Mouse (Mus musculus): ENCODE measurements around the gene Gm28551. TPM values are rescaled to one million over a fixed set of nuclear protein-coding genes. Genes with fewer than 3 reads are reported as not detected.
"Not testable (repeated sequence)": the region's sequence is repeated elsewhere in the genome, so short reads cannot be mapped to it uniquely, and the experiment has no call there.

Gm28551 gene
- 0.36 and 0.49 TPM in 2 replicates for polyA plus RNA-seq (2015; fragmentation: Nextera tagmentation; extraction: Ambion mirVana)

DNA sequence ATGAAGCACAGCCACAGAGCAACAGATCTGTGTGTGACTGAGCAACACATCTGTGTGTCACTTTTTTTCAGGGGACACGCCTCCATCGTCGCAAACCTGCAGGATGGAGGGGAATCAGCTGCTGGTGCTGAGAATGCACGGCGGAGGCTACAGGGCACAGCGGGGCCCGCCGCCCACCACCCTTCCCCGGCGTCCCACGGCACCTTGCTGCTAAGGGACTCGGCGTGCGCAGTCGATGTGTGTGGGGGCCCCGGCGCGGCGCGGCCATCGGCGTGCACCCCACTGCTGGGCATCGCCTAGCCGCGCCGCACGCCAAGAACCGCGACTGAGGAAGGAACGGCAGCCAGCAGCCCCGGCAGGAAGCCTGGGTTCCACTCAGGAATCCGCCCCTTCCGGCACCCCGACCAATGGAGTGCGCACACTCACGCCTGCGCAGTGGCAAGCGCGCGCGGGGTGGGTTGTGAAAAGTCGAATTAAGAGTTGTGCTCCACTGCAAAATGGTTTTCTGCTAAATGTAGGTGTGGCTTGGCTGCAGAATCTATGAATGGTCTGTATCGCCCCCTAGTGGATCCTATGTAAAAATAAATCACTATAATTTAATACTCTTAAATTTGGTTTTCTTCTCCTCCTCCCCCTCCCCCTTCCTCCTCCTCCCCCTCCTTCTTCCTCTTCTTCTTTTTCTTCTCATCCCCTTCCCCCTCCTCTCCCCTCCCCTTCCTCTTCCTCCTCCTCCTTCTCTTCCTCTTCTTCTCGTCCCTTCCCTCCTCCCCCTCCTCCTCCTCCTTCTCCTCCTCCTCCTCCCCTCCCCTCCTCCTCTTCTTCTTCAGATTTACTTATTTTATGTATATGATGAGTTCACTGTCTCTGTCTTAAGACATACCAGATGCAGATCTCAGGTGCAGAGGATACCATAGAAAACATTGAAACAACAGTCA is at the start of gene Gm28551, which contains the start of the genes Asdurf and Asnsd1:
Gm28551 (minus strand) TSS at position 341 of the 935 bp plus-strand sequence.
Asdurf (minus strand) TSS at position 293 of the 935 bp plus-strand sequence.
Asnsd1 (minus strand) TSS at position 426 of the 935 bp plus-strand sequence.
- DNase-seq (ENCODE audit: low spot score): peak; percentile 99

DNA sequence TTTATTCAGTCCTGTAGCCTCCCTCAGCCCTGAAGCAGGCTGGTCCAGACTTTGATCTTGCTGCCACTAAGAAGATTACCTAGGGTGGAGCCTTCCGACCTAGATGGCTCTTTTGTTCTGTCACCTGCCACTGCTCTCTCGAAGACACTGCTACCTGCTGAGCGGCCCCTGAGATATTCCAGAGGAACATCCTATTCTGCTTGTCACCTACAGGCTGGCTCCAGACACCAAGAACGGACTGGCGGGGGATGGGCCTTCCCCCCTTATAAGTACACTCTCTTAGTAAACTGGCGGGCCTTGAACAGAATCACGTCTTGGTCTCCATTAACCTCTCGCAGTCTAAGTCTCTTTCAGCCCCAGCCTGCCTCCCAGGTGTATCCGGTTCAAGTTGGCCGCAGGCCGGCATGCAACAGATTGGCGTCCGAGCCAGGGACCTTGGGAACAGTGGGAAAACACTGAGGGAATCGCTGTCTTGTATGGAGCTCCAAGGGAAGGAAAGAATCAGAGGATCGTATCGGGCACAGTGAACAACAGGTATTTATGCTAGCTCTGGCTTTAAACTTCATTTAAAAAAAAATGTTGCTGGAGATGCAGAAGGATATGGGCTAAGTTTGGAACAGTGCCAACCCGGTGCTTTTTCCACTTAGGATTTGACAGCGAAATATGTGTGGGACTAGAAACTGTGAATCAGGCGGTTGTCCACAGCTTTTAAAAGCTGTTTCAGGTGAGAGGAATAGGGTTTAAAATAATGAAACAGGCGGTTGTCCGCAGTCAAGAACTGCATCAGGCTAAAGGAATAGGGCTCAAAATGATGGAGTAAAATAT is 41.7 kb upstream of the Gm28551 start:
- not testable (repeated sequence) for DNase-seq (ENCODE audit: low spot score)

DNA sequence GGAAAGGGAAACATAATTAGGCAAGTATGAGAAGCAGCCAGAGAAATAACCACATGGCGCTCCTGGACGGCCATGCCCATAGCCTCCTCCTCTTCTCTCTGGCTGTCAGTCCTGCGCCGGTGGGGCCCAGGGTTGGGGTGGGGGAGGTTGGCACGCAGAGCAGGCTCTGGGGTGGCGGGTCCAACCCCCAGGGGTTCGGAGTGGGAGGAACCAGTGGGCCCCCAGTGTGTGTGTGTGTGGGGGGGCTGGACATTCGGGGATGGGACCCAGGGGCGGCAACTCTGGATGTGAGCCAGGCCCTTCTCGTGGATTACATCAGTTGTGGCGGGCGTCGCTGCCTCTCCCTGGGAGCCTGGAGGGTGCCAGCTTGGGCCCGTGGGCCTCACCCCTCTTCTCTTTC is 36.3 kb upstream of the Gm28551 start:
- no peak for DNase-seq (ENCODE audit: low spot score)

DNA sequence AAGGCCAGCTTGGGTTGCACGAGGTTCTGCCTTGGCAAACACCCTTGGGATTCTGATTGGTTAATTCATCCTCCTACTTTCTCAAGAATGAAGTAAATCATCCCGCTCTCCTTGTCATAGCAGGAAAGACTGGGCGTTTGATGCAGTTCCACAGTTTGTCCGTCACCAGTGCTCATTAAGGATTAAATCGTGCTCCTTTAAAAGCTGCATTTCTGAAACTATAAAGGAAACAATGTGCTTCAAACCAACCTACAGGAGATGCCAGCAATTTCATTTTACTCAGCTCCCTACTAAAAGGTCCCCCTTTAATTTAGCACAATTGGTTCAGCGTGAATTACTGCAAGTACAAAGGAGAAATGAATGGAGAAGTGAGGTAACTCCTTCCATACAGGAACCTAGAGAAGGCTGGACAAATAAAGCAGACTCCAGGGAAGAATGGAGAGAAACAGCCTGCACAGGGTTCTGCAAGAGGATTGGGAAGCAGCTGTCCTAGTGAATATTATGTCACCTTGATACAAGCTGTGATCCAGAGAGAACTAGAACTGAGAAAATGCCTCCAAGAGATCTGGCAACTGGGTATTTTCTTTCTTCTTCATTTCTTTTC is 31.7 kb upstream of the Gm28551 start:
- no peak for DNase-seq (ENCODE audit: low spot score)

DNA sequence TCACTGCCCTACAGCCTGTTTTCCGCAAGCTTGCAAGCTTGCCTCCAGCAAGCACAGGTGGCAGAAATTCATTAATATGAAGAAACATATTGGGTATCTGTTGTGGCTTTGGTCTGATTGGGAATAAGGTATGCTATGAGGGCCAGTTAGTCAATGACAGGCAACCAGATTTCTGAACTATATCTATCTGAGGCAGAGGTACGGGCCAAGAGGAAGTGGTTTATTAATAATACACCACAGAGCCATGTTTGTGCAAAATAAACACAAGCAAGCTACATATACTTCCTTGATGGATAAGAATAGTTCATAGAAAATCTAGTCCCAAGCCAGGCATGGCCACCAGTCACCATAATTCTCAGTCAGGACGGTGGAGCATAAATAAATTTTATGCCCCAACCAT is 25.3 kb upstream of the Gm28551 start:
- no peak for DNase-seq (ENCODE audit: low spot score)

DNA sequence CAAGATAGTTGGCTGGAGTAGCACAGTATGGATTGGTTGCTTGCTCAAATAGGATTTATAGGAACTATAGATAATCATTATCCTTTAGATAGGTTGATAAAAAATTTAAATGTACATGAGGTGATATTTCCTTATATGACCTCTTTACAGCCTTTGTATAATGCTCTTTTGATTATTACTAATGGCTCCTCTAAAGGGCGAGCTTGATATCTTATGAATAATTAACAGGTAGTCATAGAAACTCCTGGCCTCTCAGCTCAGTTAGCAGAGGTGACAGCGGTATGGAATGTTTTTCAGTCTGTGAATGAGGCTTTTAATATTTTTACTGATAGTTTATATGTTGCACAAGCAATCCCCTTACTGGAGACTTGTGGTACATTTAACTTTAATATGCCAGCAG is 23.5 kb upstream of the Gm28551 start:
- DNase-seq (ENCODE audit: low spot score): not testable (repeated sequence)

DNA sequence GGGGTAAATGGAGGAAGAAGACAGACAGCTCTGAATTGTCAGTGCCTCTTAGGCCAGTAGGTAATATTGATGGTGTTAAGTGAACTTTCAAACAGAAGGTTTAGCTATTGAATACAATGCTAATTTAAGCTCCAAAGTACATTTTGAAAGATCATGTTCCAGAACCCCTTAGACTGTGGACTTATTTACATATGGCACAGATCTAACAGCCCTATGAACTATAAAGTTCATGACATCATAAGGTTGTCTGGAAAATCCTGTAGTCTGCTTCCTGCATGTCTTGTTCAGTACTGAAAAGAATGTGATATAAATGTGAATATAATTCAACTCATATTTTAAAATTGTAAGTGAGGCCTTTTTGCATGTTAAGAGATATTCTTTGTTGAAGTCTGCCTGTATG is 6.5 kb upstream of the Gm28551 start:
- DNase-seq (ENCODE audit: low spot score): no peak

DNA sequence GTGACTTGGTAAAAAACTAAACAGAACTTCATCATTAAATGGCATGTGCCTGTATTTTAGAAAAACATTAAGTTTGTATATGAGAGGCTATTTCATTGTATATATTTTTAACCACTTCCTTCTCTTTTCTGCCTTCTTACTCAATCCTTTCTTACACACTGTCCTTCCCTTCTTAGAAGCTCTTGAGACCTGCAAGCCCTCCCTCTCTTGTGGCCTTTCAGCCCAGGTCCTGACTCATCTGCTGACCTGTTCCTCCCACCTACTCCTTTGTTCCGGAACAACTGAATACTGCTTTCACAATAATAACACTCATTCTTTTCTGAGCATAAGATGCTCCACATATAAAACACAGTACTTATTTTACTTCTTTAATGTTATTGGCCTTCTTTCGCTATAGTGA is 11.4 kb downstream of the Gm28551 start:
- no peak for DNase-seq (ENCODE audit: low spot score)

DNA sequence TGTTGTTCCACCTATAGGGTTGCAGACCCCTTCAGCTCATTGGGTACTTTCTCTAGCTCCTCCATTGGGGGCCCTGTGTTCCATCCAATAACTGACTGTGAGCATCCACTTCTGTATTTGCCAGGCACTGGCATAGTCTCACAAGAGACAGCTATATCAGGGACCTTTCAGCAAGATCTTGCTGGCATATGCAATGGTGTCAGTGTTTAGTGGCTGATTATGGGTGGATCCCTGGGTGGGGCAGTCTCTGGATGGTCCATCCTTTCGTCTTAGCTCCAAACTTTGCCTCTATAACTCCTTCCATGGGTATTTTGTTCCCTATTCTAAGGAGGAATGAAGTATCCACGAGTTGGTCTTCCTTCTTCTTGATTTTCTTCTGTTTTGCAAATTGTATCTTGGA is 15.1 kb downstream of the Gm28551 start:
- not testable (repeated sequence) for DNase-seq (ENCODE audit: low spot score)

DNA sequence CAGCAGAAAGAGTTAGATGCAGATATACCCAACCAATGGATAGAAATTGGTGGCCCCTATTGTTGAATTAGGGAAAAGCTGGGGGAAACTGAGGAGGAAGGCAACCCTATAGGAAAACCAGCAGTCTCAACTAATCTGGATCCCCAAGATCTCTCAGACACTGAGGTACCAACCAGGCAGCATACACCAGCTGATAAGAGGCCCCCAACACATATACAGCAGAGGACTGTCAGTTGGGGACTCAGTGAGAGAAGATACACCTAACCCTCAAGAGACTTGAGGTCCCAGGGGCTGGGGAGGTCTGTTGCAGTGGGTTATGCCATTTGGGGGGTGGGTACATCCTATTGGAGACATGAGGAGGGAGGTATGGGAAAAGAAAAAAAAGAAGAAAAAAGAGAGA is 17.0 kb downstream of the Gm28551 start:
- no peak for DNase-seq (ENCODE audit: low spot score)

DNA sequence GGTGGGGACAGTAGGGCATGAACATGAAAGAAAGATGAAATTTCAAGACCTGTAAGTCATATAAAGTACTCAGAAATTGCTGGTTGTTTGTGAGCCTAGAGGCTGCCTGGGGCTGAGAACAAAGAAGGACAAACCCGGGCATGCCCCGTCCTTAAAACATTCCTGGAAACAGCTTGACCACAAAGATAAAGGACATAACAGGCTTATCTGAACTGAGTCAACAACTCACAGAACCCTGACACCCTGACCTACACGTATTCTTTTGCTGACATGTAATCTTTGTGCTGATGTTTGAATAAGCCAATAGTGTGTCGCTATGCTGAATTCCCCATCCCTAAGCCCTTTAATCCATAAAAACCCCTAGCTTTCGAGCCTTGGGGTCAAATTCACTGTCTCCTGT is 18.9 kb downstream of the Gm28551 start:
- not testable (repeated sequence) for DNase-seq (ENCODE audit: low spot score)

DNA sequence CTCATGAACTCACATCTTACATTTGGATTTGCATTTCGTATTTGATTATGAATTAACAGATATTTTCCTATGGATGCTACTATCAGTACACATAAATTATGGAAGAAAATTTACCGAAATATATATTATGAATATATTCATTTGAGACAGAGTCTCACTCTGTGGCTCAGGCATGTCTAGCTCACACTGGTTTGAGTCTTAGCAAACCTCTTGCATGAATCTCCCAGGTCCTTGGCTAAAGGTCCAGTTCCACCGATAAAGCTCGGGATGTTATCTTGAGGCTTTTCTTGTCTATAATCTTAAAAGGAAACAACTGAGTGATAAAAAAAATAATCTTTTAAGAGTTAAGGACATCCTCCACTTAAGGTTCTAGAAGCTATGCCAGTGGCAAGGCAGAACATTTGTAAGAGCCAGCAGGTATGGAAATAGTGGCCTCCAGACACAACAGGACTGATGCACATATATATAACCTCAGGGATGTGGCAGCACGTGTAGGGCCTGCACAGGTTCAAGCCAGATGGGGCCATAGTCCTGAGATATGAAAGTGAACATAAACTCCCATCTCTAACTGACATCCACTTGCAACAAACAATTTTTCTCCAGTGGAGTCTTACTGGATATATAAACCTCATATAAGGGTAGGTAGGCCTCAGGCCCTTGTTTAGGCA is 27.5 kb downstream of the Gm28551 start:
- DNase-seq (ENCODE audit: low spot score): no peak

DNA sequence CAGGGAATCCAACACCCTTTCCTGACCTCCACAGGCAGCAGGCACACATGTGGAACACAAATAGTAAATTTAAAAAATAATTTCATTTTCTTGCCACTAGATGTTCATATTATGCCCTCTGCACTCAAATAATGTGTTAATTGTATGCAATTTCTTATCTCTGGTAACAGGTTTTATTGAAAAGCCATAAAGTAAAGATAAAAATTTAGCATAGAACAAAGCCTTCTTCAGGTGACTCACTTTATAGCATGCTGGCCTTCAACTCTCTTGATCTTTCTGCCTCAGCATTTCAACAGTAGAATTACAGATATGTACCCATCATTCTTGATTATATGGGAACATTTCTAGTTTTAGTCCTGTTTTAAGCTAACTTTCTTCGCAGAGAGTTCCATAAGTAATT is 28.2 kb downstream of the Gm28551 start:
- DNase-seq (ENCODE audit: low spot score): no peak

DNA sequence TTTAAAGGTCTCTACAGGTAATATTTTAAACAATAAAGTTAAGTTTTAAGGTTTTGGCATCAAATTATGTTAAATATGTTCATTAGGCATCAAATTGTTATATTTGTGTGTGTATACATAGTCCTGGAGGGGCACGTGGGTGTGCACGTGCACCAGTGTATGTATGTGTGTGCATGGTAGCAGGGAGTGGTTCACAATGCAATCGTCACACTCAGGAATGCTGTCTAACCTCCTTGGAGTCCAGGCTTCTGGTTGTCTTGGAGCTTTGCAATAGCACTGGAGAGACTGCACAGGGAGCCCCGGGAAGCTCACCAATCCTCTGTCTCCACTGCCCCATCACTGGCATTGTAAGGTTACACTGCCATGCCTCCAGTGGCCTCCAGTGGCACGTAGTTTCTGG is 29.2 kb downstream of the Gm28551 start:
- DNase-seq (ENCODE audit: low spot score): no peak

DNA sequence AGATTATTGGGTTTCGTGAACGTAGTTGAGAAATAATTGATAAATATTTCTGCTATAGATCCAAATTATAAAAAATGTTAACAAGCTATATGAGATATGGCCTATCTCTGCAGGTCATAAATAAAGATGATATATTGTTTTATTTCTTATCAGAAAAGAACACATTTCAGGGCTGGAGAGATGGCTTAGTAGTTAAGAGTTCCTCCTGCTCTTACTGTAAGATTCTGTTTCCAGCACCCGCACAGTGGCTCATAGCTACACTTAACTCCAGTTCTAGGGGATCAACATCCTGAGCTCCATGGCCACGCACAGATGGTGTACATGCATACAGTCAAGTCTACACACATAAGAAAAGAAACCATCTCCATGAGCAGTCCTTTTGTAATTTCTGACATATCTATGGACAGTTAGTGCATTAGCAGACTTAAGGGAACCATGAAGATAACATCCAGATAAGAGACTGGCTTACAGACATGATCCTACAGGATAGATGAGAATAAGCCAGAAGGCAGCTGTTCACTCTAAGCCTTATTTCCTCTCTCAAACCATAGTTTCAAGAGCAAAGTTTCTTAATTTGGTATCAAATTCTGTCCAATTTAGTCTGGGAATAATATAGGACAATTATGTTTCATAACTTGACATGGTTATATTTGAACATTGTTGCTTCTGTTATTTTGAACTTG is 30.7 kb downstream of the Gm28551 start:
- DNase-seq (ENCODE audit: low spot score): no peak

DNA sequence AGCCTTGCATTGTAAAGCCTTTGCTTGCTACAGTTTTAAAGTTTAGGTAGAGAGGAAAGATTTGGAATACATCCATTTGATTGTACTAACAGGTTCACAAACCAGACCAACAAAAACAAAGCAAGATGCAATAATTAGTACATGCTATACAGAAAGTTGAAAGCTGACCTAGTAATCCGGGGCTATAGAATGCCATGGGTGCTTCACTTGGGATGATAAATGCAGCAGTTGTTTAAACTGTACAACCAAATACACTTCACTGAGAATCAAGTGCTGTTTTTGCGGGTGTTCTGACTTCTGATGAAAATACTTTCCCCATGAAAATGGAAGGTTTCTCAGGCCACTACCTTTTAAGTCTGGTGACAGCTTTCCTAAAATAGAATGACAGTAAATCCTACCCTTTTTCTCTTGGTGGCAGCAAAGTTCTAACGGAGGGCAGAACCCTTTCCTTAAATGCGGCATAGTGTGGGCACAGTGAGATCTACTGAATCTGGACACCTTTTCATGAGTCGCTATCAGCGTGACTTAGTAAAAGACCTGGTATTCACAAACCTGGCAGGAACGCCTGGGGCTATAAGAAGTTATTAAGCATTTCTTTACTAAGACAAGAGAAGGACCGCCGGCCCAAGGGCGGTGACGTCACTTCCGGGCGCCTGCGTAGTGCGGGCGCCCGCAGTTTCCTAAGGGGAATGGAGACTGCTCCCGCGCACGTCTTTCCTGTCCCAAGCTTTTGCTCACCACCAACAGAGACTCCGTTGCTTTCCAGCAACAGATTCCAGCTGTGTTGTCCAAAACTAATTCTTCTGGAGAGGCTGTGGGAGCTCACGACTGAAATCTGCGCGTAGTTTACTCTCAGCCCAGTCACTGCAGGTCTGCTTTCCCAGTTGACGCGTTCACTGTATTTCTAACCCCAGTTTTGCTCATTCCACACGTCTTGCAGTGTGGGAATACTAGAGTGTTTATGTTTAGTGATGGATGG is 39.2 kb downstream of the Gm28551 start, which contains the start of gene Osgepl1:
Osgepl1 (plus strand) TSS at position 636 of the 979 bp plus-strand sequence.
- DNase-seq (ENCODE audit: low spot score): peak; percentile 86

DNA sequence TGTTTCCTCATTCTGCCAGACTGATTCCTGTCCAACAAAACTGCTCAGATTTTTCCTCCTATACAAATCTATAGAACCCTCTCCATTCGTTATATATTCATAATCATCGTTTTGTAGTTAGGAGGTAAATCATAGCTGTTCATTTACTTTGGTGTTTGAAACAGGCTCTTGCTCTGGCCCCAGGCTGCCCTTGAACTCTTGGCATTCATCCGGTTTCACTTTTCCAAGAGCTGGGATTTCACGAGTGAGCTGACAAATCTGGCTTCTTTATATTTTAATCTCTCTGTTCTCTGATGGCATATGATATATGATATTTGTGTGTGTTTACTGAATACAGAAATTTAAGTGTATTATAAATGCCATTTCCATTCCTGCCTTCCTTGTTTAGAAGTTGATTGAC is 52.0 kb downstream of the Gm28551 start:
- DNase-seq (ENCODE audit: low spot score): no peak

DNA sequence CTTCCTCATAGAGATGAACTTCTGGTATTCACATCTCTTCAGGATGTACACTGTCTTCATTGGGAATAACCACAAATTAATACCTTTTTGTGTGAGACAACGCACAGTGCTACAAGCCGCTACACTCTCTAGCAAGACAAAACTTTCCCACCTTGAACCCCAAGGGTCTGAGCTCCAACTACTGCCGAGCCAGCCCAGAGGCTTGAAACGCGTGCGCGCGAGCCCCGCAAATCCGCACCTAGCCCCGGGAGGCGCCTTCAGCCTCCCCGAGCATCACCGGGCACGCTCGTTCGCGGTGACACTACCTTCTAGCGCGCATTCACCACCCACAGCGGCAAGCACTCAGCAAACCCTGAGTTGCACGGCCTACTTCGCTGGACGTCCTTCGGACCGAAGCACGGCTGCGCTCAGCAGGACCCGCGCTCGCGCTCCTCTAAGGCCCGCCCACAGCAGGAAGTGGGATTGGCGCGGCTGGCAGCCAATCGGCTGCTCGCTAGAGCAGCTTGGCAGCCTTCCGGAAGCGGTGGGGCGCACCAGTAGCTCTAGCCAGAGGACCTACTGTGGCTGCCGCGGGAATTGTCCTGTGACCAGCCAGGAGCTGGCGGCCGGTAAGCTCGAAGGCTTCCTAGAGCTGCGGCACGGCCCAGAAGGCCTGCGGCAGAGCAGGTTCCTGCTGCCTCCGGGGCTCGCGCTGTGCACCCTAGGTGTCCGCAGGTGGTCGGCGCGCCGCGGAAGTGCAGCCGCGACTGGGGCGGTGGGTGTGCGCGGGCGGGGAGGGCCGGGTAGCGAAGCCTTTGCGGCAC is 55.7 kb downstream of the Gm28551 start, which contains the start of the genes Pms1, Ormdl1 and Gm28778:
Pms1 (minus strand) TSS at position 438 of the 803 bp plus-strand sequence.
Ormdl1 (plus strand) TSS at position 515 of the 803 bp plus-strand sequence.
Gm28778 (plus strand) TSS at position 531 of the 803 bp plus-strand sequence.
- DNase-seq (ENCODE audit: low spot score): peak; percentile 93
